Mouse (Mus musculus) embryo, embryonic 11.5 days (tissue): ENCODE measurements at regions not wholly inside any gene's neighbourhood (a gene's known extent, or its start where the extent isn't known, plus 50 kb on each side); places are given as distances from the start of the nearest gene placed in this dataset.

Source experiments
- DNase-seq: peaks from one replicate; pipeline ENCODE4 v3.0.0-alpha.2; 2012; ENCODE audit warnings: low read depth, low spot score

DNA sequence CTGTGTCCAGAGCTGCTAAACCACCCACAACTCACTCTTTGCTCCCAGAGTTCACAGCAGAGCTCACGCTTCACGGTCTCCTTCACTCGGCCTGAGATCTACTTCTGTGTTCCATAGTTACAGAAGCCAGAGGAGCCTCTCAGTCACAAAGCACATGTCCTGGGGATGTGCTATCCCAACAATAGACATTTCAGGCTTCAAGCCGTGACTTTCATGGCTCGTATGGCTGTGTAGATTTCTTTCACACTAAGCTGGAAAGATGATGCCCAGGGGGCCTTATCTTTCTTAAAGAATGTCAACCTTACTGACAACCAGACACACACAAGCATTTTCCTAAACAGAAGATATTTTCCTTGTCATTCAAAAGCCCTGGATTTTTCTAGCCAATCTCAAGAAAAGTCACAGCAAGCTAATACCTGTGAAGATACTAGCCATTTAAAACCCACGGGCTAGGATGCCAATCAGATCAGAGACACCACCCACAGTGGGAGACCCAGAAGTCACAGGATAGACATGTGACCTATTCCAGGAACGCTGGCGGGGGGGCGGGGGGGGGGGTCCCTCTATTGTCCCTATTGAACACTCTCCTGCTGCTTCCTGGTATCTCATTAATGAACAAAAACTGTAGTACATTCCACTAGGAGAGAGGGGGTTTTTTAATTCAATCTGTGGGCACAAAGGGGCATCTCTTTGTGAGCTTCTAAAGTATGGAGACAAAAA lies 98.8 kb upstream of the Mapk10 start:
- no peak for DNase-seq

DNA sequence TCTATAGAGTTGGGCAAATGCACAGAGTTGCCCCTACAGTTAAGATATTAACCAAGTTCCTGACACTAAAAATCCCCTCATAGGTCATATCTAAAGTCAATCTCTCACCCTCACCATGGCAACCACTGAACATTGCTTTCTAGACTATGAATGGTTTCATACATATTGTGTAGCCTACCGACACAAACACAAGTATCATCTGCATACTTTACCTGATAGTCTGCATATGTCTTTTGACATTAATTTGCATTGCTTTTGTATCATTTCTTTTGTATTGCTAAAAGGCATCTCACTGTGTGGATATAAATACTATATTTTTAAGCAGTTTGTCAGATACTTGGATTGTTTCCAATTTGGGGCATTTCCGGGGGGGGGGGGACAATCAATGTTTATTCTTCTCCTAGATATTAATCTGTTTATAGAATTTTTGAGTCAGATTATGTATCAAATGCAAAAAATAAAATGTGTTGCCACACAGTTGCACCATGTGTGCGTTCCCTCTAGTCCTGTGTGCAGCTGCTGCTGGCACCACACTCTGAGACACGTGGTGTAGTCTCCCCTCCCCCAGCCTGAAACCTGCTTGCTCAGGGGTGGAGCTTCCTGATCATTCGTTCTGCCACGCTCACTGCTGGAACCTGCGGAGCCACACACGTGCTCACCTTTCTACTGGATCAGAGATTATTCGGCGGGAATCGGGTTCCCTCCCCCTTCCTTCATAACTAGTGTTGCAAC lies 94.7 kb upstream of the Mapk10 start:
- no peak for DNase-seq

DNA sequence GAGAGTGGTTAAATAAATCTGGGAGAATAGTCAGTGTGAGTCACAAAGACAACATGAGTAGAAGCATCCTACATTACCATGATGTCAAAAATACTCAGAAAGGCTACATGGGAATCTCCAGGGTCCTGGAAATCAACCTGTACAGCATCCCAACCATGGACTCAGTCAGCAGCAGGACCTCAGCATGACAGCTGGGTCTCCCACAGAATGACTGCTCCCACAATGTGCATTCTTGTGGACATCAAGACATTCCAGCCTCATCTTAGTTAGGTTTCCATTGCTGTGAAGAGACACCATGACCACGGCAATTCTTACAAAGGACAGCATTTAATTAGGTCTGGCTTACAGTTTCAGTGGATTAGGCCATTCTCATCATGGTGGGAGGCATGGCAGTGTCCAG lies 93.8 kb upstream of the Mapk10 start:
- no peak for DNase-seq

DNA sequence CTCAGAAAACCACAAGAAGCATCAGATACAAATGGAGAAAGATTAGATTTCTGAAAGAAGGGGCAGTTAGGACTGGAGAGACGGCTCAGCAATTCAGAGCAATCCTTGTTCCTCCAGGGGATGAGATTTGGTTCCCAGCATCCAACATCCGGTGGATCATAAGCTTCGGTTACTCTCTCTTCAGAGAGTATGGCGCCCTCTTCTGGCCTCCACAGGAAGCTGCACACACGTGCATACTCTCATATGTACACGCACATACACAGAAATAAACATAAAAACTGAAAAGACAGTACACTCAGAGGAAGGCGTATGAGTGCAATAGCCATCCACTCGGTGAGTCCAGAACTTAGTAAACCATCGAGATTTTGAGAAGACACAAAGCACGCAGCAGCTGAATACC lies 91.6 kb upstream of the Mapk10 start:
- no peak for DNase-seq

DNA sequence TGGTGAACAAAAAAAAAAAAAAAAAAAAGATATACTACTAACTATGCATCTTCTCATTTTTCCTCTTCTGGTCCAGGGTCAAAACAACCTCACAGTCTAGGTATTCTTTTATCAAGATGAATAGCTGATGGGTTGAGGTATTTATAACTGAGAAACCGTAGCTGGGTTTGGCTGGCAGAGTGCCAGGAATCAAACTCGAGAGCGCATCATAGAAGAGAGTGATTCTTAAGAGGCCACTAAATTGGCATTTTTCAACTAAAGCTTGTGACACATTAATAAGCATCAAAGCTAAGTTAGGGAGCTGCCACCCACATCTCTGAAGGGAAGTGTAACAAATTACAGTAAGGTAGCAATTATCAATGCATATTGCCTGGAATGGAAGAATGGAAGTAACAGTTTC lies 90.2 kb upstream of the Mapk10 start:
- no peak for DNase-seq

DNA sequence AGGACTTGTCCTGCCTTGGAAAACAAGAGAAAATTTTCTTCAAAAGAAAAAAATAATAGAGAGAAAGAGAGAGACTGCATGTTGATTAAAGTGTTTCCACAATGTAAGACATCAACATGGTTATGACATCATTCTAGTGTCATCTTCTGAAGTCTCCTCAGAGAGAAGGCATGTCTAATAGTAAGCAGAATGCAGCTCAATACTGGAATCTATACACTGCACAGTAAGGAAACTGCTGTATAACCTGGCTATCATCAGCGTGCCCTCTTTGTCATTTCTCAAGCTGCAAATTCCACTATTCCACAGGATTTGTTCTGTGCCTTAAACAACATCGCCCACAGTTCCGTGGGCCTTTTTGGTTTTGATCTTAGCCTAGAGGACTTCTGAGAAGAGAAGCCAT lies 82.8 kb upstream of the Mapk10 start:
- no peak for DNase-seq

DNA sequence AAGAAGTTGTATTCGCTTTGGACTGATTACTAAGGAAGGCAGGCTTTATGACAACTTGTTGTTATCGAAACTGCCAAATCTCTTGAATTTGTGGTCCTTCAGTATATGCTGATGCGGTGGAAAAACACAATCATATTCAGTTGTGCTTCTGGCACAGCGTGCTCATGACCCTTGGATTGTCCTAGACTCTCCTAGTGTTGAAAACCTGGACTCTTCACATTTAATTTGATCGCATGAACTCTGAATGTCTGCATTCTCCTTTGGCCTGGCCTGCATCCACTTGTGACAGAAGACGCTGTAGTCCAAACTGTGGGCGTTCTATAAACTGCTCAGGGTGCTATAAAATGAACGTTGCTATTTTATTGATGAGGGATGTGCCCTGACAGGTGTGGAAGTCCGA lies 80.6 kb upstream of the Mapk10 start:
- no peak for DNase-seq

DNA sequence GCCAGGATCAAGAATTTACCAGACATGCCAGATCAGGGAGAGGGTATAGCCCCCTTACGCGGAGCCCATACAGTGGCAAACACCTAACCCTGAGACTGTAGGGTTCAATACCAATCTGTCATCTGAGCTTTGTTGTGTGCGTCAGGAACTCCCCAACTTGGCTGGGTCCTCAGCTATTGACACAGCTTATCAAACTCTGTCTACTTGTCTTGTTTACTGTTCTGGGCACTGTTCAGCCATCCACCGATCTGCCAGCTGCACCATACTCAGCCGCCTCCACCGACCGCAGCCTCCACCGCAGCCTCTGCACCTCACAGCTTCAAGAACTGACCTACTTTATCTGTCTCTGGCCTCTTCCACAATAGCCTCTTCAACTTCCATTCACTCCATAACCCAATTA lies 80.1 kb upstream of the Mapk10 start:
- no peak for DNase-seq

DNA sequence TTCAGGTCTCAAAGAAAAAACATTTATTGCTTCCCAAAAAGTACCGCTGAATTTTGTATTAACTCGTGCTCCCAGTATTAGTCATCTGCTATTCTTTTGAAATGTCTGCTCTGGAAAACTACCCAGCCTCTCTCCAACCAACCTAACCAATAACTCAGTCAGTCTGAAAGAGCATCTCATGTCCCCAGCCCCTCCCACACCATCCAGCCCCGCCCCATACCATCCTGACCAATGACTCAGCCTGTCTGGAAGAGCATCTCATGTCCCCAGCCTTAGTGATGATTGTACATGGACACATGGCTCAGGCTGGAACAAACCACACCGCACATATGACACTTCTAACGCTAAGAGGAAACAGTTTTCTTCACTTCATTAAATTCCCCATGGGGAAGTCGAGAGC lies 58.1 kb upstream of the Mapk10 start:
- DNase-seq, result no peak

DNA sequence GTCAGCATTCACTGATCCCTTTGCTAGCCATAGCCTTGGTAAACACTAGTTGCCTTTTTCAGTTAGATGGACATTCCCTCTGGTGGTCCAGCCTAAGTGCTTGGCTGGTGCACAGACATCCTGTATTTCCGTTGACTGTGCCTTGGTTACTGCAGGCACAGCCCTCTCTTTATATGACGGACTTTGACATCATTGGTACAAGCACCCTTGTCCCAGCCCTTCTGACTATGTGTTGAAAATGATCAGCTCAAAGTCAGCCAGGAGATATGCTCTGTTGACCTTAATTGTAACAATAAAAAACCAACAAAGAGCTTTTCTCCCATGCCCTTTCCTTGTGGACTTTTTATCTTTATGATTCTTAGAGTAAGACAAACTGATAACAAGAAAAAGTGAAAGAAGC lies 53.8 kb upstream of the Mapk10 start:
- DNase-seq, result no peak

DNA sequence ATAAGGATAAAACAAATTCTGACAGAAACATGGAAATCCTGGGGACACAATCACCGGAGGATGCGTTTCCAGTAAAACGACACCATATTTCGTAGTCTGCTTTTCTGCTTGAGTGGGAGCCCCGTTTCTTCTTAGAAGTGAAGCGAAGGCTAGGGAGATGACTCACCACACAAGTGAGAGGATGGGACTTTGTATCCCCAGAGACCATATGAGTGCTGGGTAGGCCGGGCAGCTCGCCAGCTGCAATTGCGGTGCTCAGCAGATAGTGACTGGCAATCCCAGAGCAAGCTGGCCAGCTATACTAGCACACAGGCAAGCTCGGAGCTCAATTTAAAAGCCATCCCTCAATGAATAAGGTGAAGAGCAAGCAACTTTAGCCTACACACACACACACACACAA lies 50.3 kb upstream of the Mapk10 start:
- no peak for DNase-seq
